Mouse (Mus musculus) MEL (cell line): ENCODE results near the gene Timp2. TPM values are rescaled to one million over a fixed set of nuclear protein-coding genes. Genes with fewer than 3 reads are reported as not detected.
"Not testable (repeated sequence)": the region's sequence is repeated elsewhere in the genome, so short reads cannot be mapped to it uniquely, and the experiment has no call there.

ENCODE experiments used
- DNase-seq: peaks from one replicate; pipeline ENCODE4 v3.0.0; 2011; ENCODE audit warnings: low read depth, low spot score
- H3K27ac ChIP-seq: 2 replicates; pipeline ENCODE4 v1.5.1; 2012; ENCODE audit warnings: low read depth, mild to moderate bottlenecking, control low read depth, low read length, moderate library complexity; ENCODE audit not compliant: control insufficient read depth
- H3K27me3 ChIP-seq, 2 experiments: fragments of 150-350 bp in 1 of 2; sonication (generic) in 1 of 2; 2 replicates each; pipeline ENCODE4 v1.6.1; 2012; ENCODE audit warnings: low read length in 2 of 2, mild to moderate bottlenecking in 2 of 2, improper control_type of control experiment in 1 of 2, moderate library complexity in 1 of 2; ENCODE audit not compliant: insufficient read depth in 2 of 2, control insufficient read depth in 1 of 2
- H3K36me3 ChIP-seq, 2 experiments: 2 replicates each; pipeline ENCODE4 v1.6.1; 2012 to 2014; ENCODE audit warnings: low read length in 2 of 2, improper control_type of control experiment in 1 of 2, inconsistent platforms in 1 of 2, mild to moderate bottlenecking in 1 of 2; ENCODE audit not compliant: insufficient read depth in 2 of 2, control insufficient read depth in 1 of 2
- H3K4me1 ChIP-seq, 2 experiments: fragments of 150-350 bp in 1 of 2; sonication (generic) in 1 of 2; 2 replicates each; pipeline ENCODE4 v1.6.1; 2012; ENCODE audit warnings: low read length in 2 of 2, improper control_type of control experiment in 1 of 2, mild to moderate bottlenecking in 1 of 2; ENCODE audit not compliant: insufficient read depth in 2 of 2, control insufficient read depth in 1 of 2
- H3K4me3 ChIP-seq, 2 experiments: fragments of 150-350 bp in 1 of 2; sonication (generic) in 1 of 2; 2 replicates each; pipeline ENCODE4 v1.5.1; 2012; ENCODE audit warnings: low read depth in 2 of 2, low read length in 2 of 2, mild to moderate bottlenecking in 2 of 2, moderate library complexity in 2 of 2, control low read depth in 1 of 2, improper control_type of control experiment in 1 of 2; ENCODE audit not compliant: control insufficient read depth in 1 of 2, insufficient read depth in 1 of 2
- H3K79me2 ChIP-seq: 2 replicates; pipeline ENCODE4 v1.6.1; 2012; ENCODE audit warnings: mild to moderate bottlenecking, low read length, moderate library complexity; ENCODE audit not compliant: control insufficient read depth, poor library complexity, insufficient read depth
- H3K9ac ChIP-seq: 2 replicates; pipeline ENCODE4 v1.6.1; 2012; ENCODE audit warnings: low read depth, mild to moderate bottlenecking, control low read depth, low read length, moderate library complexity; ENCODE audit not compliant: control insufficient read depth, poor library complexity, severe bottlenecking
- H3K9me3 ChIP-seq: fragments of 150-350 bp; sonication (generic); replicated peaks from 2 replicates; pipeline ENCODE4 v1.6.1; 2012; ENCODE audit warnings: mild to moderate bottlenecking, low read length, improper control_type of control experiment, moderate library complexity; ENCODE audit not compliant: insufficient read depth
- CHD1 ChIP-seq: IDR thresholded peaks from 2 replicates; pipeline ENCODE4 v1.6.1; 2012; ENCODE audit warnings: low read depth, mild to moderate bottlenecking, inconsistent platforms, low read length, improper control_type of control experiment
- CTCF ChIP-seq, 3 experiments: IDR thresholded peaks in 2 of 3; conservative IDR thresholded peaks in 1 of 3; 2 replicates each; pipeline ENCODE4 v1.5.1; 2011 to 2012; ENCODE audit warnings: low read length in 3 of 3, low read depth in 2 of 3, mild to moderate bottlenecking in 2 of 3, improper control_type of control experiment in 1 of 3, inconsistent platforms in 1 of 3, mixed read lengths in 1 of 3, moderate library complexity in 1 of 3; ENCODE audit not compliant: control insufficient read depth in 1 of 3, insufficient read depth in 1 of 3, poor library complexity in 1 of 3, severe bottlenecking in 1 of 3
- E2F4 ChIP-seq: IDR thresholded peaks from 2 replicates; pipeline ENCODE4 v1.6.1; 2011; ENCODE audit warnings: low read depth, low read length, improper control_type of control experiment, borderline replicate concordance
- ELF1 ChIP-seq: IDR thresholded peaks from 2 replicates; pipeline ENCODE4 v1.6.1; 2014; ENCODE audit warnings: low read depth, mild to moderate bottlenecking, inconsistent platforms, low read length, improper control_type of control experiment, moderate library complexity
- EP300 ChIP-seq, 2 experiments: IDR thresholded peaks; 2 replicates each; pipeline ENCODE4 v1.6.1; 2011; ENCODE audit warnings: improper control_type of control experiment in 2 of 2, low read length in 2 of 2, low read depth in 1 of 2, mild to moderate bottlenecking in 1 of 2
- ETS1 ChIP-seq: IDR thresholded peaks from 2 replicates; pipeline ENCODE4 v1.6.1; 2012; ENCODE audit warnings: low read depth, mild to moderate bottlenecking, inconsistent platforms, low read length, improper control_type of control experiment, moderate library complexity
- GATA1 ChIP-seq: IDR thresholded peaks from 2 replicates; pipeline ENCODE4 v1.6.1; 2011; ENCODE audit warnings: low read depth, low read length, improper control_type of control experiment
- KAT2A ChIP-seq: conservative IDR thresholded peaks from 2 replicates; pipeline ENCODE4 v1.6.1; 2012; ENCODE audit warnings: low read depth, low read length, improper control_type of control experiment, inconsistent platforms
- MAFK ChIP-seq: IDR thresholded peaks from 2 replicates; pipeline ENCODE4 v1.6.1; 2011; ENCODE audit warnings: low read depth, mild to moderate bottlenecking, low read length, improper control_type of control experiment, borderline replicate concordance
- MAX ChIP-seq: IDR thresholded peaks from 2 replicates; pipeline ENCODE4 v1.6.1; 2011; ENCODE audit warnings: low read length, improper control_type of control experiment
- MEF2A ChIP-seq: IDR thresholded peaks from 2 replicates; pipeline ENCODE4 v1.6.1; 2014; ENCODE audit warnings: low read depth, mild to moderate bottlenecking, inconsistent platforms, low read length, improper control_type of control experiment; ENCODE audit not compliant: poor library complexity, insufficient replicate concordance, severe bottlenecking; ENCODE audit errors: extremely low read depth
- MXI1 ChIP-seq: IDR thresholded peaks from 2 replicates; pipeline ENCODE4 v1.6.1; 2011; ENCODE audit warnings: mild to moderate bottlenecking, low read depth, low read length, improper control_type of control experiment
- MYC ChIP-seq: IDR thresholded peaks from 2 replicates; pipeline ENCODE4 v1.6.1; 2011; ENCODE audit warnings: low read depth, mild to moderate bottlenecking, low read length, improper control_type of control experiment, moderate library complexity
- POLR2A ChIP-seq, 2 experiments: IDR thresholded peaks; 2 replicates each; pipeline ENCODE4 v1.6.1; 2011 to 2012; ENCODE audit warnings: low read length in 2 of 2, mild to moderate bottlenecking in 2 of 2, control low read depth in 1 of 2, improper control_type of control experiment in 1 of 2, low read depth in 1 of 2, moderate library complexity in 1 of 2; ENCODE audit not compliant: control insufficient read depth in 1 of 2, insufficient read depth in 1 of 2, poor library complexity in 1 of 2
- POLR2AphosphoS2 ChIP-seq: IDR thresholded peaks from 2 replicates; pipeline ENCODE4 v1.6.1; 2011; ENCODE audit warnings: low read length, improper control_type of control experiment
- RAD21 ChIP-seq: IDR thresholded peaks from 2 replicates; pipeline ENCODE4 v1.6.1; 2011; ENCODE audit warnings: mild to moderate bottlenecking, low read depth, low read length, improper control_type of control experiment
- RCOR1 ChIP-seq: IDR thresholded peaks from 2 replicates; pipeline ENCODE4 v1.6.1; 2012; ENCODE audit warnings: low read depth, mild to moderate bottlenecking, inconsistent platforms, low read length, improper control_type of control experiment
- SIN3A ChIP-seq: IDR thresholded peaks from 2 replicates; pipeline ENCODE4 v1.6.1; 2012; ENCODE audit warnings: low read length, improper control_type of control experiment, inconsistent platforms
- SMC3 ChIP-seq: IDR thresholded peaks from 2 replicates; pipeline ENCODE4 v1.6.1; 2011; ENCODE audit warnings: low read depth, low read length, improper control_type of control experiment
- TBP ChIP-seq: IDR thresholded peaks from 2 replicates; pipeline ENCODE4 v1.8.0; 2011; ENCODE audit warnings: low read depth, low read length, improper control_type of control experiment
- USF1 ChIP-seq: IDR thresholded peaks from 2 replicates; pipeline ENCODE4 v1.6.1; 2014; ENCODE audit warnings: low read depth, mild to moderate bottlenecking, inconsistent platforms, low read length, improper control_type of control experiment, moderate library complexity
- USF2 ChIP-seq, 2 experiments: IDR thresholded peaks; 2 replicates each; pipeline ENCODE4 v1.6.1; 2011 to 2012; ENCODE audit warnings: improper control_type of control experiment in 2 of 2, low read length in 2 of 2, borderline replicate concordance in 1 of 2, inconsistent platforms in 1 of 2, low read depth in 1 of 2, mild to moderate bottlenecking in 1 of 2; ENCODE audit not compliant: insufficient read depth in 1 of 2
- ZKSCAN1 ChIP-seq: IDR thresholded peaks from 2 replicates; pipeline ENCODE4 v1.6.1; 2012; ENCODE audit warnings: low read depth, mild to moderate bottlenecking, inconsistent platforms, low read length, improper control_type of control experiment, moderate library complexity
- ZMIZ1 ChIP-seq: IDR thresholded peaks from 2 replicates; pipeline ENCODE4 v1.6.1; 2012; ENCODE audit warnings: low read depth, mild to moderate bottlenecking, inconsistent platforms, low read length, improper control_type of control experiment, moderate library complexity
- polyA plus RNA-seq, 2 experiments: library from polyadenylated mRNA; stranded (reverse) in 1 of 2; unstranded in 1 of 2; fragments of >175 nt in 1 of 2; fragments of >200 nt in 1 of 2; gene quantifications; 2 replicates each; pipeline versions ENCODE4 v1.2.1 to v1.2.4; 2012; ENCODE audit warnings: low replicate concordance in 2 of 2, low read depth in 1 of 2; ENCODE audit not compliant: insufficient read length in 2 of 2, insufficient read depth in 1 of 2, missing spikeins in 1 of 2
- total RNA-seq: library from RNA; depleted of rRNA; stranded (reverse); fragments of 300-350 nt; gene quantifications from 2 replicates; pipeline ENCODE4 v1.2.3, GENCODE M21; 2012

Timp2 gene
- total and polyA plus RNA-seq, 3 experiments = not detected

GRCm38 (mm10) chr11:118378656-118379055 is 23.1 kb upstream of the Timp2 start:
- DNase-seq = no peak
- no peak overlapping the region for H3K27ac ChIP-seq
- TF ChIP-seq SMC3 (no peak), USF1 (no peak), CHD1 (no peak), USF2 (IDR thresholded peaks at IDR 0.05; ENCODE audit: borderline replicate concordance in 1 of 2, insufficient read depth in 1 of 2, low read depth in 1 of 2, low read length in 2 of 2) (no peak), POLR2A (IDR thresholded peaks at IDR 0.05; ENCODE audit: control insufficient read depth in 1 of 2, insufficient read depth in 1 of 2, low read depth in 1 of 2, low read length in 2 of 2, poor library complexity in 1 of 2) (no peak), ZMIZ1 (no peak), ELF1 (no peak), E2F4 (no peak), MAFK (no peak), MXI1 (no peak), EP300 (IDR thresholded peaks at IDR 0.05; ENCODE audit: low read depth in 1 of 2, low read length in 2 of 2) (no peak), SIN3A (no peak), MYC (no peak), ZKSCAN1 (no peak), MAX (no peak)
- TF ChIP-seq, all 39 proteins: peak for 0

GRCm38 (mm10) chr11:118376323-118376722 is 20.8 kb upstream of the Timp2 start:
- H3K27me3 ChIP-seq, H3K4me1 ChIP-seq, H3K9me3 ChIP-seq: not testable (repeated sequence)

More at GRCm38 (mm10) chr11:118378656-118379055, 23.1 kb upstream of the Timp2 start:
- H3K4me3 ChIP-seq = no peak overlapping the region
- H3K9ac ChIP-seq = no peak overlapping the region
- peaks cover 0 to 3% of the 10 kb centered on the region in 2 experiments; a peak in 2 of 4 replicates for H3K27me3 ChIP-seq
- no peaks in the 10 kb centered on the region for H3K36me3 ChIP-seq
- 0 out of 4 replicates have a peak, but pooled peaks cover 0 to 2% of the 10 kb centered on the region in 2 experiments for H3K4me1 ChIP-seq
- H3K9me3 ChIP-seq = no peaks in the 10 kb centered on the region
- H3K79me2 ChIP-seq = no peaks in the 10 kb centered on the region

GRCm38 (mm10) chr11:118375881-118376280 is 20.3 kb upstream of the Timp2 start:
- DNase-seq = no peak
- no peak overlapping the region for H3K4me3 ChIP-seq
- H3K27ac ChIP-seq = no peak overlapping the region
- peaks cover 0 to 3% of the 10 kb centered on the region in 2 experiments; a peak in 2 of 4 replicates for H3K27me3 ChIP-seq
- no peaks in the 10 kb centered on the region for H3K36me3 ChIP-seq
- no peak overlapping the region for H3K9ac ChIP-seq
- no peaks in the 10 kb centered on the region for H3K79me2 ChIP-seq
- TF ChIP-seq KAT2A = no peak
- TF ChIP-seq GATA1 = no peak
- TF ChIP-seq ETS1 = no peak
- TF ChIP-seq RAD21 = no peak
- TF ChIP-seq RCOR1 = no peak
- no peak for TF ChIP-seq MEF2A
- TF ChIP-seq CTCF (IDR thresholded peaks at IDR 0.05 in 2 of 3, conservative IDR thresholded peaks at IDR 0.05 in 1 of 3; ENCODE audit: control insufficient read depth in 1 of 3, insufficient read depth in 1 of 3, low read depth in 2 of 3, low read length in 3 of 3, poor library complexity in 1 of 3, severe bottlenecking in 1 of 3) = no peak
- TF ChIP-seq POLR2AphosphoS2 = no peak
- no peak for TF ChIP-seq E2F4
- TF ChIP-seq TBP = no peak
- no peak for TF ChIP-seq CHD1
- TF ChIP-seq ELF1 = no peak
- no peak for TF ChIP-seq SIN3A
- TF ChIP-seq EP300 (IDR thresholded peaks at IDR 0.05; ENCODE audit: low read depth in 1 of 2, low read length in 2 of 2) = no peak
- TF ChIP-seq POLR2A (IDR thresholded peaks at IDR 0.05; ENCODE audit: control insufficient read depth in 1 of 2, insufficient read depth in 1 of 2, low read depth in 1 of 2, low read length in 2 of 2, poor library complexity in 1 of 2) = no peak
- TF ChIP-seq MXI1 = no peak
- 0 out of 4 replicates have a peak, but pooled peaks cover 0 to 2% of the 10 kb centered on the region in 2 experiments for H3K4me1 ChIP-seq
- H3K9me3 ChIP-seq = no peaks in the 10 kb centered on the region

More at GRCm38 (mm10) chr11:118376323-118376722, 20.8 kb upstream of the Timp2 start:
- H3K27ac ChIP-seq, H3K4me3 ChIP-seq, H3K79me2 ChIP-seq, H3K36me3 ChIP-seq, DNase-seq, H3K9ac ChIP-seq: not testable (repeated sequence)
